ENCODE assay signal across 30 mouse cellular contexts in genomic region chr13:15976584-15976983, GRCm38 (mm10). TPM values are rescaled to one million over a fixed set of nuclear protein-coding genes. Genes with fewer than 3 reads are reported as not detected.
"Had no signal": no experiment of that assay in that cellular context is flagged by ENCODE, and none has a peak within 500 bp of the region (broad histone marks: within the 10 kb centered on the region; RNA-seq: fewer than 3 reads in every experiment).

No protein-coding gene starts in this region.

- H3K27ac ChIP-seq: embryonic facial prominence, embryonic 10.5 days; embryonic facial prominence, embryonic 12.5 days; embryonic facial prominence, embryonic 13.5 days; embryonic facial prominence, embryonic 15.5 days; forebrain, embryonic 10.5 days; forebrain, embryonic 12.5 days; forebrain, embryonic 13.5 days; forebrain, embryonic 15.5 days; gastrocnemius, adult 2 months; heart, adult 2 months had no signal

- DNase-seq: cerebellum, adult 18-20 months; cerebellum, adult 2 months; cerebellum, adult 8-10 months; cerebellum, adult 9-10 months; cerebellum, adult 9-11 months; cerebellum, postnatal 10 days; cerebellum, postnatal 14 days; cerebellum, postnatal 25 days; cerebellum, postnatal 36 days; embryo, embryonic 11 days; forebrain, postnatal 0 days; gastrocnemius, adult 2 months; gastrocnemius, postnatal 10 days; gastrocnemius, postnatal 14 days; gastrocnemius, postnatal 25 days; gastrocnemius, postnatal 36 days; heart, adult 11 months; heart, adult 18-20 months; heart, adult 2 months had no signal

- H3K9ac ChIP-seq: embryonic facial prominence, embryonic 12.5 days; embryonic facial prominence, embryonic 13.5 days; embryonic facial prominence, embryonic 15.5 days; forebrain, embryonic 12.5 days; forebrain, embryonic 13.5 days; forebrain, embryonic 15.5 days; forebrain, postnatal 0 days had no signal

- H3K4me1 ChIP-seq: embryonic facial prominence, embryonic 10.5 days; embryonic facial prominence, embryonic 12.5 days; embryonic facial prominence, embryonic 13.5 days; embryonic facial prominence, embryonic 15.5 days; forebrain, embryonic 10.5 days; forebrain, embryonic 12.5 days; forebrain, embryonic 13.5 days; forebrain, embryonic 15.5 days had no signal

- H3K4me3 ChIP-seq: embryonic facial prominence, embryonic 10.5 days; embryonic facial prominence, embryonic 12.5 days; embryonic facial prominence, embryonic 13.5 days; embryonic facial prominence, embryonic 15.5 days; erythroblast, embryonic 14.5 days; forebrain, embryonic 10.5 days; forebrain, embryonic 12.5 days; forebrain, embryonic 13.5 days; forebrain, embryonic 15.5 days; gastrocnemius, adult 2 months; heart, adult 2 months had no signal

- H3K36me3 ChIP-seq: embryonic facial prominence, embryonic 10.5 days; embryonic facial prominence, embryonic 12.5 days; embryonic facial prominence, embryonic 13.5 days; embryonic facial prominence, embryonic 15.5 days; forebrain, embryonic 10.5 days; forebrain, embryonic 12.5 days; forebrain, embryonic 15.5 days had no signal

- ATAC-seq: forebrain, embryonic 13.5 days; forebrain, embryonic 14.5 days; forebrain, embryonic 15.5 days; forebrain, embryonic 16.5 days; forebrain, postnatal 0 days had no signal

- H3K4me2 ChIP-seq: embryonic facial prominence, embryonic 12.5 days; embryonic facial prominence, embryonic 13.5 days; embryonic facial prominence, embryonic 15.5 days; forebrain, embryonic 12.5 days; forebrain, embryonic 13.5 days; forebrain, embryonic 15.5 days had no signal

- H3K27me3 ChIP-seq: embryonic facial prominence, embryonic 12.5 days; embryonic facial prominence, embryonic 13.5 days; embryonic facial prominence, embryonic 15.5 days; forebrain, embryonic 12.5 days; forebrain, embryonic 13.5 days; forebrain, embryonic 15.5 days had no signal

- H3K9me3 ChIP-seq: embryonic facial prominence, embryonic 10.5 days; embryonic facial prominence, embryonic 12.5 days; embryonic facial prominence, embryonic 13.5 days; embryonic facial prominence, embryonic 15.5 days; forebrain, embryonic 10.5 days; forebrain, embryonic 12.5 days; forebrain, embryonic 13.5 days; forebrain, embryonic 15.5 days had no signal

RNA-seq across cellular contexts. Expression of gene Inhba, which starts 35.1 kb away (rescaled TPM):
- polyA plus RNA-seq: erythroblast, embryonic 14.5 days had no signal
